Mouse (Mus musculus): ENCODE measurements around the gene Uvrag. TPM values are rescaled to one million over a fixed set of nuclear protein-coding genes. Genes with fewer than 3 reads are reported as not detected.

The Uvrag gene
- polyA plus RNA-seq, 1 experiment: 45.9 TPM

DNA sequence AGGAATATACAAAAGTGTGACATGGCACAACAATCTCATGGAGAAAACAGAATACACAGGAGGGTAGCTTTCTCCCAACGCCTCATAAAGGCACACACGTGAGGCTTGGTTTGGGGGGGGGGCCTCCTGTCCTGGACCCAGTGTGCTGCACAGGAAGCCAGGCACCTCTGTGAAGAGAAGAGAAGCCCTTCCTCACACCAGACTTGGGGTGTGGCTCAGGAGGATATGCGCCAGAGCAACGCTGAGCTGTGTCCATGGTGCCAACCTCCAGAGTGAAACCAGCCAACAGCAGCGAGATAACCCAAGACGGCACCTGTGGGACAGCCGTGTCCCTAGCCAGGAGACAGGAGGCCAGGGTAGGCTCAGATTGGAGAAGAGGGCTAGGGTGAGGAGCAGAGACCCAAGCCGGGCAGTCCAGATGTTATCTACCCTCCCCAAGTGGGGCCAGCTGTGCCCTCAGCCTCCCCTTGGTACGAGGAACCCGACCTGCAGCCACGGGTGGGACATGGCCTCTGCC lies 12.8 kb upstream of the Uvrag start:
- TF ChIP-seq CTCF (IDR thresholded peaks at IDR 0.05; ENCODE audit: extremely low read depth, insufficient read depth, insufficient read length, insufficient replicate concordance): no peak
- no peak for TF ChIP-seq POLR2A (IDR thresholded peaks at IDR 0.05; ENCODE audit: low read depth, low read length)
- 40% methylated on average over 11 of the region's 11 CpGs for WGBS
- Histone ChIP-seq H3K27ac (ENCODE audit: insufficient read depth, low read length) (no peak overlapping the region), H3K4me1 (ENCODE audit: control insufficient read depth, insufficient read depth, insufficient read length) (peaks cover 7% of the 10 kb centered on the region; the same call in 1 of the 2 replicates), H3K4me3 (ENCODE audit: extremely low read depth, insufficient read depth, insufficient read length) (no peak overlapping the region), H3K36me3 (ENCODE audit: control insufficient read depth, insufficient read depth, low read length) (no peaks in the 10 kb centered on the region), H3K27me3 (ENCODE audit: control insufficient read depth, insufficient read depth, low read length) (no peaks in the 10 kb centered on the region)
- DNase-seq (ENCODE audit: low read depth in 1 of 2, low spot score in 2 of 2): no peak

DNA sequence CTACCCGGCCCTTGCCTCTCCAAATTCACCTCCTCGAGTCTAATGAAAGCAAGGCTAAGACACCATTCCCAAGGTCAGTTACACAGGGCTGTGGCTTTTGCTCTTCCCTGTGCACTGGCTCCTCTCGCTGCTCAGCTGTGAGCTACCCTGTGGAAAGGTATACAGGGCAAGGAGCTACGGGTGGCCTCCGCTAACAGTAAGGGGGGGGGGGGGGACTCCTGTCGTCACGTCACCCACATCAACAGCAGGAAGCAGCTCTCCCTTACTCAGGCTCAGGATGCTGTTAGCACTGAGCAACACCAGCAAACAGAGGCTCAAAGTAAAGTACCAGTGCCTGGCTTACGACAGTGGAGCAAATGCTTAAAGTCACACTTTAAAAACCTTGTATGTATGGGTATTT lies 11.8 kb upstream of the Uvrag start:
- no peaks in the 10 kb centered on the region for H3K36me3 ChIP-seq (ENCODE audit: control insufficient read depth, insufficient read depth, low read length)
- H3K27ac ChIP-seq (ENCODE audit: insufficient read depth, low read length): no peak overlapping the region
- H3K27me3 ChIP-seq (ENCODE audit: control insufficient read depth, insufficient read depth, low read length): no peaks in the 10 kb centered on the region
- TF ChIP-seq CTCF (IDR thresholded peaks at IDR 0.05; ENCODE audit: extremely low read depth, insufficient read depth, insufficient read length, insufficient replicate concordance) (no peak), POLR2A (IDR thresholded peaks at IDR 0.05; ENCODE audit: low read depth, low read length) (no peak)
- 67% methylated on average over 8 of the region's 8 CpGs for WGBS
- no peak overlapping the region for H3K4me3 ChIP-seq (ENCODE audit: extremely low read depth, insufficient read depth, insufficient read length)
- peaks cover 15% of the 10 kb centered on the region; the same call in 1 of the 2 replicates for H3K4me1 ChIP-seq (ENCODE audit: control insufficient read depth, insufficient read depth, insufficient read length)
- DNase-seq (ENCODE audit: low read depth in 1 of 2, low spot score in 2 of 2): no peak

DNA sequence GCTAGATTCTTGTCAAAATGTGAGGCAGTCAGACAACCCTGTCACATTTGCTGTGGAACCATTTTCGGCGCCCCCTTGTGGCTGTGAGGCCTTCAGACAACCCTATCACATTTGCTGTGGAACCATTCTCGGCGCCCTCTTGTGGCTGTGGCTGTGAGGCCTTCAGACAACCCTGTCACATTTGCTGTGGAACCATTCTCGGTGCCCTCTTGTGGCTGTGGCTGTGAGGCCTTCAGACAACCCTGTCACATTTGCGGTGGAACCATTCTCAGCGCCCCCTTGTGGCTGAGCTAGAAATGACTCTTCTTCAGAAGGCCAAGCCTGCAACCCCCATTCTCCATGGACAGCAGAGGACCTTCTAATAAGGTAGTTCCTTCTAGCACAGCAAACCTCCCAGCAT lies 10.4 kb upstream of the Uvrag start:
- DNase-seq (ENCODE audit: low read depth in 1 of 2, low spot score in 2 of 2): peak; percentile 94 to 98
- 2% methylated on average over 7 of the region's 7 CpGs for WGBS
- peaks cover 23% of the 10 kb centered on the region; the same call in 1 of the 2 replicates for H3K4me1 ChIP-seq (ENCODE audit: control insufficient read depth, insufficient read depth, insufficient read length)

DNA sequence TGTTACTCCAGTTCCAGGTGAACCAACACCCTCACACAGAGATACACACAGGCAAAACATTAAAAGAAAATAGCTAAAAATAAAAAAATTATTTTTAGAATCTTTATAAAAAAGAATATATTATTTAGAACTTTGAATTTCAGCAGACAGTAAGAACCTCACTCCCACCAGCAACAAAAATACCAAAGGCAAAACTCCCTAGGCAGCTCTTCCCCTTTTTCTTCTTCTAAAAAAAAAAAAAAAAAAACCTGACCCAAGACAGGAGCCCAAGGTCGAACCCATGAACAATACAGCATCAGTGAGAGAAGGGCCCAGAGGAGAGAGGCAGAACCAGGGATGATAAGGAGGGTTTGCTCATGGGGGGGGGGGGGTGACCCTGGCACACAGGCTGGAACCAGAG lies 8.1 kb upstream of the Uvrag start:
- no peak for DNase-seq (ENCODE audit: low read depth in 1 of 2, low spot score in 2 of 2)
- Histone ChIP-seq H3K36me3 (ENCODE audit: control insufficient read depth, insufficient read depth, low read length) (no peaks in the 10 kb centered on the region), H3K27ac (ENCODE audit: insufficient read depth, low read length) (0 out of 2 replicates have a peak overlapping the region, but pooled peaks have one; percentile 27), H3K27me3 (ENCODE audit: control insufficient read depth, insufficient read depth, low read length) (no peaks in the 10 kb centered on the region), H3K4me1 (ENCODE audit: control insufficient read depth, insufficient read depth, insufficient read length) (peaks cover 37% of the 10 kb centered on the region; the same call in 1 of the 2 replicates), H3K4me3 (ENCODE audit: extremely low read depth, insufficient read depth, insufficient read length) (no peak overlapping the region)
- no peak for TF ChIP-seq POLR2A (IDR thresholded peaks at IDR 0.05; ENCODE audit: low read depth, low read length)
- TF ChIP-seq CTCF (IDR thresholded peaks at IDR 0.05; ENCODE audit: extremely low read depth, insufficient read depth, insufficient read length, insufficient replicate concordance): no peak
- 15% methylated on average over 1 of the region's 1 CpGs for WGBS

More for the DNA sequence above, 10.4 kb upstream of the Uvrag start:
- Histone ChIP-seq H3K4me3 (ENCODE audit: extremely low read depth, insufficient read depth, insufficient read length) (no peak overlapping the region), H3K36me3 (ENCODE audit: control insufficient read depth, insufficient read depth, low read length) (no peaks in the 10 kb centered on the region), H3K27ac (ENCODE audit: insufficient read depth, low read length) (no peak overlapping the region), H3K27me3 (ENCODE audit: control insufficient read depth, insufficient read depth, low read length) (no peaks in the 10 kb centered on the region)
- TF ChIP-seq CTCF (IDR thresholded peaks at IDR 0.05; ENCODE audit: extremely low read depth, insufficient read depth, insufficient read length, insufficient replicate concordance): peak; percentile 99
- TF ChIP-seq POLR2A (IDR thresholded peaks at IDR 0.05; ENCODE audit: low read depth, low read length): no peak

DNA sequence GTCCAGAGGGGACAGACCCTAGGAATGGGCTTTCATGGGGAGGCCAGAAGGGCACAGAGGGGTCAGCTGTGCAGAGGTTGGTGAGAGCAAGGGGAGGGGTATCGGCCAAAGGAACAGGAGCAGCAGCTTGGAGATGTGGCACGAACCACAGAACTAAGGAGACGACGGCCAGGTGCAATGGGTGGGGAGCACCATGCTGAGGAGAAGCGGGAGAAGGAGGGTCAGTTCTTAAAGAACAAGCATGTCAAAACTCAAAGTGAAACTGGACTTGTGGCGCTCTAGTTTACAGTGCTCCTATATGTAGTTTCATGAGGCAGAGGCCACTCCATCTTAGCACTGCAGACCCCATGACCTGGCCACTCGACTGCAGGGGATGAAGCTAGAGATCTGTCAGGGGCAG lies 6.6 kb upstream of the Uvrag start:
- Histone ChIP-seq H3K27ac (ENCODE audit: insufficient read depth, low read length) (peak overlapping the region; percentile 78), H3K4me1 (ENCODE audit: control insufficient read depth, insufficient read depth, insufficient read length) (peaks cover 47% of the 10 kb centered on the region; the same call in 1 of the 2 replicates), H3K27me3 (ENCODE audit: control insufficient read depth, insufficient read depth, low read length) (no peaks in the 10 kb centered on the region), H3K4me3 (ENCODE audit: extremely low read depth, insufficient read depth, insufficient read length) (no peak overlapping the region), H3K36me3 (ENCODE audit: control insufficient read depth, insufficient read depth, low read length) (no peaks in the 10 kb centered on the region)
- DNase-seq (ENCODE audit: low read depth in 1 of 2, low spot score in 2 of 2): no peak
- TF ChIP-seq POLR2A (IDR thresholded peaks at IDR 0.05; ENCODE audit: low read depth, low read length): no peak
- no peak for TF ChIP-seq CTCF (IDR thresholded peaks at IDR 0.05; ENCODE audit: extremely low read depth, insufficient read depth, insufficient read length, insufficient replicate concordance)
- WGBS: 67% methylated on average over 7 of the region's 7 CpGs

DNA sequence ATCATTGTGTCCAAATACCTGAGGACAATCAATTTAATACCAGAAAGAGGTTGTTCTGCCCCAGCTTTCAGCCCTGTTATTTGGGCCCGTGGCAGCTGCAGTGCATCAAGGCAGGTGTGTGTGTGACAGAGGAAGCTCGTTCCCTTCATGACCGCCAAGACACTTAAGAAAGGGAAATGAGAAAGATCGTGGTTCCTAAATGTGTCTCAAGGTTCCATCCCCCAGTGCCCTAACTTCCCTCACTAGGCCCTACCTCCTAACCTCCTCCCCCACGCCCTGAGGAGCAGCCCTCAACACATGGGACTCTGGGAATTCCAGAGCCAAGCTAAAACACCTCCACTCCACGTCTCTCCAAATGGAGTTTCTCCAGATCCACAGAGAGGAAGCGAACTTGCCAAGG lies 6.0 kb upstream of the Uvrag start:
- TF ChIP-seq CTCF (IDR thresholded peaks at IDR 0.05; ENCODE audit: extremely low read depth, insufficient read depth, insufficient read length, insufficient replicate concordance) (no peak), POLR2A (IDR thresholded peaks at IDR 0.05; ENCODE audit: low read depth, low read length) (peak; percentile 9; the same call in 1 of the 2 replicates)
- Histone ChIP-seq H3K4me1 (ENCODE audit: control insufficient read depth, insufficient read depth, insufficient read length) (peaks cover 53% of the 10 kb centered on the region; the same call in 1 of the 2 replicates), H3K4me3 (ENCODE audit: extremely low read depth, insufficient read depth, insufficient read length) (no peak overlapping the region), H3K27ac (ENCODE audit: insufficient read depth, low read length) (peak overlapping the region; percentile 78), H3K27me3 (ENCODE audit: control insufficient read depth, insufficient read depth, low read length) (no peaks in the 10 kb centered on the region), H3K36me3 (ENCODE audit: control insufficient read depth, insufficient read depth, low read length) (no peaks in the 10 kb centered on the region)
- 17% methylated on average over 7 of the region's 7 CpGs for WGBS
- peak; percentile 59 to 71 for DNase-seq (ENCODE audit: low read depth in 1 of 2, low spot score in 2 of 2)

DNA sequence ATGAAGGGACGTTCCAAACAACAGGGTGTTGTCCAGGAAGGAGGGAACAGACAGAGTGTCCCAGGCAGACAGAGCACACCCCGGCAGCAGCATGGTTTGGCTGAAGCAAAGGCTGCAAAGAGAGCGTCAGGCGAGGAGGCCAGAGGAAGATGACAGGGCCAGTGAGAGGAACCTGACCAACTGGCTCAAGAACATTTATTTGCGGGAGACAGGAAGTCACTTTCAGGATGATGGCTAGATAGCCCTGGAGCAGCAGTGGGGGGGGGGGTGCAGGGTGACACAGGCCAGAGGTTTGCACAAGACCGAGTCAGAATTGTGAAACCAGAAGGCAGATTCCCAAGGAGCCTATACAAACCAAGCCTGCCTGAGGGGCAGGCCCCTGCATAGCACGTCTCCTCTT lies 5.1 kb upstream of the Uvrag start:
- 50% methylated on average over 7 of the region's 7 CpGs for WGBS
- Histone ChIP-seq H3K4me1 (ENCODE audit: control insufficient read depth, insufficient read depth, insufficient read length) (peaks cover 56% of the 10 kb centered on the region; the same call in 1 of the 2 replicates), H3K27ac (ENCODE audit: insufficient read depth, low read length) (peak overlapping the region; percentile 51), H3K4me3 (ENCODE audit: extremely low read depth, insufficient read depth, insufficient read length) (no peak overlapping the region), H3K36me3 (ENCODE audit: control insufficient read depth, insufficient read depth, low read length) (no peaks in the 10 kb centered on the region), H3K27me3 (ENCODE audit: control insufficient read depth, insufficient read depth, low read length) (no peaks in the 10 kb centered on the region)
- no peak for DNase-seq (ENCODE audit: low read depth in 1 of 2, low spot score in 2 of 2)
- TF ChIP-seq POLR2A (IDR thresholded peaks at IDR 0.05; ENCODE audit: low read depth, low read length) (no peak), CTCF (IDR thresholded peaks at IDR 0.05; ENCODE audit: extremely low read depth, insufficient read depth, insufficient read length, insufficient replicate concordance) (no peak)
